Mouse (Mus musculus): ENCODE measurements around the gene Dnajb1. TPM values are rescaled to one million over a fixed set of nuclear protein-coding genes. Genes with fewer than 3 reads are reported as not detected.
A peak's percentile ranks its signal among the peaks of the same experiment; 100 is the strongest.

Gene Dnajb1
- total RNA-seq, 1 experiment from 2014 or later, result 28.0 TPM

- DNase-seq, result no peak
Observed at GRCm38 (mm10) chr8:83613695-83614094, 5.7 kb downstream of the Dnajb1 start.

GRCm38 (mm10) chr8:83616625-83617024 is 8.6 kb downstream of the Dnajb1 start:
- no peak for DNase-seq

GRCm38 (mm10) chr8:83617111-83617510 is 9.1 kb downstream of the Dnajb1 start:
- no peak for DNase-seq

GRCm38 (mm10) chr8:83618566-83618965 is 10.6 kb downstream of the Dnajb1 start:
- no peak for DNase-seq

GRCm38 (mm10) chr8:83619568-83620285 is 11.7 kb downstream of the Dnajb1 start:
- no peak for DNase-seq

- no peak for DNase-seq
Observed at GRCm38 (mm10) chr8:83621691-83622388, 13.8 kb downstream of the Dnajb1 start.

- DNase-seq, result peak; percentile 86
Observed at GRCm38 (mm10) chr8:83622389-83622989, 14.5 kb downstream of the Dnajb1 start.

GRCm38 (mm10) chr8:83623549-83623948 is 15.6 kb downstream of the Dnajb1 start:
- DNase-seq, result no peak

GRCm38 (mm10) chr8:83624739-83625138 is 16.7 kb downstream of the Dnajb1 start:
- peak; percentile 26 for DNase-seq

- DNase-seq, result no peak
Observed at GRCm38 (mm10) chr8:83625676-83626299, 17.8 kb downstream of the Dnajb1 start.

- no peak for DNase-seq
Observed at GRCm38 (mm10) chr8:83632083-83632707, 24.2 kb downstream of the Dnajb1 start.

- no peak for DNase-seq
Observed at GRCm38 (mm10) chr8:83638856-83639255, 30.9 kb downstream of the Dnajb1 start.

GRCm38 (mm10) chr8:83639649-83640048 is 31.7 kb downstream of the Dnajb1 start:
- DNase-seq, result no peak

GRCm38 (mm10) chr8:83647511-83647910 is 39.5 kb downstream of the Dnajb1 start:
- no peak for DNase-seq

GRCm38 (mm10) chr8:83648031-83648430 is 40.0 kb downstream of the Dnajb1 start:
- no peak for DNase-seq

GRCm38 (mm10) chr8:83649699-83650098 is 41.7 kb downstream of the Dnajb1 start:
- DNase-seq, result no peak

- DNase-seq, result peak; percentile 95
Observed at GRCm38 (mm10) chr8:83652030-83652743, 44.2 kb downstream of the Dnajb1 start, which contains the start of gene Gipc1. Gene Gipc1, plus strand, starts transcription at chr8:83652677.

- DNase-seq, result no peak
Observed at GRCm38 (mm10) chr8:83652744-83653661, 45.0 kb downstream of the Dnajb1 start.

- DNase-seq, result no peak
Observed at GRCm38 (mm10) chr8:83653662-83654017, 45.6 kb downstream of the Dnajb1 start.

GRCm38 (mm10) chr8:83654725-83655124 is 46.7 kb downstream of the Dnajb1 start:
- DNase-seq, result no peak

GRCm38 (mm10) chr8:83656043-83656442 is 48.0 kb downstream of the Dnajb1 start:
- DNase-seq, result no peak

Measured in adrenal gland, postnatal 25 days (tissue).